Mouse (Mus musculus) G1E (cell line): ENCODE data around the gene Tmod2.

Experiments
- CTCF ChIP-seq: IDR thresholded peaks from 2 replicates; pipeline ENCODE4 v1.5.1; 2012; ENCODE audit warnings: low read depth, low read length, inconsistent platforms, mixed read lengths
- GATA1 ChIP-seq: IDR thresholded peaks from 2 replicates; pipeline ENCODE4 v1.6.1; 2012; ENCODE audit warnings: borderline replicate concordance, low read length, inconsistent platforms, mixed read lengths
- GATA2 ChIP-seq: IDR thresholded peaks from 2 replicates; pipeline ENCODE4 v1.6.1; 2012; ENCODE audit warnings: low read depth, low read length, inconsistent platforms, borderline replicate concordance
- POLR2AphosphoS5 ChIP-seq: IDR thresholded peaks from 2 replicates; pipeline ENCODE4 v1.6.1; 2012; ENCODE audit warnings: low read depth, low read length, inconsistent platforms; ENCODE audit not compliant: insufficient replicate concordance
- TAL1 ChIP-seq: conservative IDR thresholded peaks from 2 replicates; pipeline ENCODE4 v1.6.1; 2012; ENCODE audit warnings: low read depth, low read length, inconsistent platforms, mixed read lengths

DNA sequence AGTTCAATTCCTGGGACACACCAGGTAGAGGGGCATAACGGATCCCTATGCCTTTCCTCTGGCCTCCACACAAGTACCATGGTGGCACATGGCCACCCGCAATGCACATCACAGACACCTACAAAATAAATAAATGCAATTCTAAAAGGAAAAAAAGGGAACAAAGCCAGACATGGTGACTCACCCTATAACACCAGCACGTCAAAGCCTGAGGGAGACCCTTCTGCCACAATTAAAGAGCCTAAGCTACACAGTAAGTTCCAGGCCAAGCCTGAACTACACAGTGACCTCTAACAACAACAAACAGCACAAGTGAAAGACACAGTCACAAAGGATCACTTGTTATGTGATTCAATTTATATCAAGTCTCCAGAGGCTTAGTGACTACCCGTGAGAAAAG lies 57.4 kb downstream of the Tmod2 start:
- no peak for TF ChIP-seq CTCF
- TF ChIP-seq POLR2AphosphoS5: no peak
- TF ChIP-seq TAL1: no peak
- no peak for TF ChIP-seq GATA1
- no peak for TF ChIP-seq GATA2
